Mouse (Mus musculus): ENCODE measurements at regions not wholly inside any gene's neighbourhood (a gene's known extent, or its start where the extent isn't known, plus 50 kb on each side); places are given as distances from the start of the nearest gene placed in this dataset.

DNA sequence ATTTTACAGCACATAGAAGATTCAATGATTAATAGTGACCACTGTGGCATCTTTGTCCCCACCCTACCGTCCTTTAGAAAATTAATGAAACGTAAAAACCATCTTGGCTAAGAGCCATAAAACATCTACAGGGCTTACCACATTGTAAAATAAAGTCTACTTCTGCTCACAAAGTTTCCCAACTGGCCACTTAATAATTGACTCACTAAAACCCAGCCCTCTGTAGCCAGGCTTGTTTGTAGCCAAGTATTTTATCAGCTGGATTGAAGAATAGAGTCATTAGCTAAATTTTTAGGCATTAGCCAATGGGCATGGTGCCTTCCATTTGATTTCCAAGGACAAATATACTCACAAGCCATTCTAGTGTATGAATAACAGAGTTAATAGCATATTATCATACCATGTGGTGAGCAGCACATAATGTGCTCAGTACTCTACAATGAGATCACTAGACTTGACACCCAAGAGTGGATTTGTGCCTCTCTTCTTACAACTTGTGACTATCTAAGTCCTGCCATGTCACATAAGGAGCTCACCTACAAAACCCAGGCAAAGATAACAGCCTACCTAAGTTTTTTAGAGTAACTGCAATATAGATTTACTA, 602.7 kb upstream of the Kif18a start:
- no peak for TF ChIP-seq CTCF (IDR thresholded peaks at IDR 0.05; ENCODE audit: low read depth)
- TF ChIP-seq EP300 (IDR thresholded peaks at IDR 0.05; ENCODE audit: low read depth): no peak

Measured in heart, postnatal 0 days (tissue).